Mouse (Mus musculus): Measurements from ENCODE around the gene Cpm. TPM values are rescaled to one million over a fixed set of nuclear protein-coding genes. Genes with fewer than 3 reads are reported as not detected.

Cpm gene
- polyA plus RNA-seq, 1 experiment, result 6.6 TPM

GRCm38 (mm10) chr10:117607051-117607803, 22.1 kb upstream of the Cpm start:
- Histone ChIP-seq H3K4me1 (ENCODE audit: control insufficient read depth, insufficient read depth, low read length) (no peaks in the 10 kb centered on the region; the same call in 1 of the 2 replicates), H3K27ac (ENCODE audit: insufficient read depth, low read length) (no peak overlapping the region), H3K4me3 (ENCODE audit: insufficient read depth, low read length) (no peak overlapping the region)
- TF ChIP-seq POLR2A (IDR thresholded peaks at IDR 0.05; ENCODE audit: extremely low read depth, insufficient read depth, low read length), result no peak
- no peak for TF ChIP-seq CTCF (IDR thresholded peaks at IDR 0.05; ENCODE audit: extremely low read depth, insufficient read depth, low read length)

GRCm38 (mm10) chr10:117607804-117608279, 21.5 kb upstream of the Cpm start:
- TF ChIP-seq CTCF (IDR thresholded peaks at IDR 0.05; ENCODE audit: extremely low read depth, insufficient read depth, low read length), result no peak
- no peak for TF ChIP-seq POLR2A (IDR thresholded peaks at IDR 0.05; ENCODE audit: extremely low read depth, insufficient read depth, low read length)
- H3K27ac ChIP-seq (ENCODE audit: insufficient read depth, low read length), result no peak overlapping the region
- no peak overlapping the region for H3K4me3 ChIP-seq (ENCODE audit: insufficient read depth, low read length)
- no peaks in the 10 kb centered on the region; the same call in 1 of the 2 replicates for H3K4me1 ChIP-seq (ENCODE audit: control insufficient read depth, insufficient read depth, low read length)

GRCm38 (mm10) chr10:117608487-117608886, 20.8 kb upstream of the Cpm start:
- TF ChIP-seq CTCF (IDR thresholded peaks at IDR 0.05; ENCODE audit: extremely low read depth, insufficient read depth, low read length) (no peak), POLR2A (IDR thresholded peaks at IDR 0.05; ENCODE audit: extremely low read depth, insufficient read depth, low read length) (no peak)
- Histone ChIP-seq H3K27ac (ENCODE audit: insufficient read depth, low read length) (no peak overlapping the region), H3K4me3 (ENCODE audit: insufficient read depth, low read length) (no peak overlapping the region), H3K4me1 (ENCODE audit: control insufficient read depth, insufficient read depth, low read length) (no peaks in the 10 kb centered on the region; the same call in 1 of the 2 replicates)

GRCm38 (mm10) chr10:117608988-117609809, 20.1 kb upstream of the Cpm start:
- Histone ChIP-seq H3K27ac (ENCODE audit: insufficient read depth, low read length) (no peak overlapping the region), H3K4me3 (ENCODE audit: insufficient read depth, low read length) (no peak overlapping the region), H3K4me1 (ENCODE audit: control insufficient read depth, insufficient read depth, low read length) (no peaks in the 10 kb centered on the region; the same call in 1 of the 2 replicates)
- no peak for TF ChIP-seq CTCF (IDR thresholded peaks at IDR 0.05; ENCODE audit: extremely low read depth, insufficient read depth, low read length)
- TF ChIP-seq POLR2A (IDR thresholded peaks at IDR 0.05; ENCODE audit: extremely low read depth, insufficient read depth, low read length), result no peak

GRCm38 (mm10) chr10:117609810-117610090, 19.6 kb upstream of the Cpm start:
- TF ChIP-seq CTCF (IDR thresholded peaks at IDR 0.05; ENCODE audit: extremely low read depth, insufficient read depth, low read length), result no peak
- no peak overlapping the region for H3K27ac ChIP-seq (ENCODE audit: insufficient read depth, low read length)
- H3K4me3 ChIP-seq (ENCODE audit: insufficient read depth, low read length), result no peak overlapping the region
- no peaks in the 10 kb centered on the region; the same call in 1 of the 2 replicates for H3K4me1 ChIP-seq (ENCODE audit: control insufficient read depth, insufficient read depth, low read length)

- no peak for TF ChIP-seq POLR2A (IDR thresholded peaks at IDR 0.05; ENCODE audit: extremely low read depth, insufficient read depth, low read length)
- no peak for TF ChIP-seq CTCF (IDR thresholded peaks at IDR 0.05; ENCODE audit: extremely low read depth, insufficient read depth, low read length)
- H3K27ac ChIP-seq (ENCODE audit: insufficient read depth, low read length), result no peak overlapping the region
- no peaks in the 10 kb centered on the region for H3K4me1 ChIP-seq (ENCODE audit: control insufficient read depth, insufficient read depth, low read length)
- H3K4me3 ChIP-seq (ENCODE audit: insufficient read depth, low read length), result no peak overlapping the region
Observed at GRCm38 (mm10) chr10:117610160-117610764, 19.0 kb upstream of the Cpm start.

GRCm38 (mm10) chr10:117610794-117611384, 18.4 kb upstream of the Cpm start:
- Histone ChIP-seq H3K4me3 (ENCODE audit: insufficient read depth, low read length) (no peak overlapping the region), H3K4me1 (ENCODE audit: control insufficient read depth, insufficient read depth, low read length) (no peaks in the 10 kb centered on the region), H3K27ac (ENCODE audit: insufficient read depth, low read length) (no peak overlapping the region)
- no peak for TF ChIP-seq POLR2A (IDR thresholded peaks at IDR 0.05; ENCODE audit: extremely low read depth, insufficient read depth, low read length)
- no peak for TF ChIP-seq CTCF (IDR thresholded peaks at IDR 0.05; ENCODE audit: extremely low read depth, insufficient read depth, low read length)

GRCm38 (mm10) chr10:117611503-117611902, 17.8 kb upstream of the Cpm start:
- Histone ChIP-seq H3K4me1 (ENCODE audit: control insufficient read depth, insufficient read depth, low read length) (no peaks in the 10 kb centered on the region), H3K27ac (ENCODE audit: insufficient read depth, low read length) (no peak overlapping the region), H3K4me3 (ENCODE audit: insufficient read depth, low read length) (no peak overlapping the region)
- TF ChIP-seq POLR2A (IDR thresholded peaks at IDR 0.05; ENCODE audit: extremely low read depth, insufficient read depth, low read length) (no peak), CTCF (IDR thresholded peaks at IDR 0.05; ENCODE audit: extremely low read depth, insufficient read depth, low read length) (no peak)

- H3K27ac ChIP-seq (ENCODE audit: insufficient read depth, low read length), result no peak overlapping the region
- H3K4me3 ChIP-seq (ENCODE audit: insufficient read depth, low read length), result no peak overlapping the region
- no peaks in the 10 kb centered on the region for H3K4me1 ChIP-seq (ENCODE audit: control insufficient read depth, insufficient read depth, low read length)
- TF ChIP-seq CTCF (IDR thresholded peaks at IDR 0.05; ENCODE audit: extremely low read depth, insufficient read depth, low read length) (no peak), POLR2A (IDR thresholded peaks at IDR 0.05; ENCODE audit: extremely low read depth, insufficient read depth, low read length) (no peak)
Observed at GRCm38 (mm10) chr10:117611976-117612375, 17.3 kb upstream of the Cpm start.
